Mouse (Mus musculus) C2C12 (cell line): ENCODE measurements around the gene Sfxn5.

Experiments used
- CTCF ChIP-seq: IDR thresholded peaks from one replicate; pipeline ENCODE4 v1.5.1; 2011; ENCODE audit not compliant: control insufficient read depth, insufficient read depth, insufficient read length
- FOSL1 ChIP-seq: IDR thresholded peaks from one replicate; pipeline ENCODE4 v1.8.0; 2011; ENCODE audit warnings: mild to moderate bottlenecking, low read length; ENCODE audit not compliant: poor library complexity, insufficient read depth, severe bottlenecking
- MAX ChIP-seq: IDR thresholded peaks from one replicate; pipeline ENCODE4 v1.6.1; 2011; ENCODE audit warnings: mild to moderate bottlenecking, control low read depth
- MYOD1 ChIP-seq: IDR thresholded peaks from one replicate; pipeline ENCODE4 v1.6.1; 2011; ENCODE audit warnings: low read depth; ENCODE audit not compliant: control insufficient read depth, insufficient read length
- USF1 ChIP-seq: IDR thresholded peaks from one replicate; pipeline ENCODE4 v1.6.1; 2011; ENCODE audit warnings: low read depth, mild to moderate bottlenecking, control low read depth, moderate library complexity

- TF ChIP-seq CTCF, result no peak
- TF ChIP-seq FOSL1, result no peak
- TF ChIP-seq MAX, result no peak
- no peak for TF ChIP-seq MYOD1
- no peak for TF ChIP-seq USF1
These were observed 30.7 kb downstream of the Sfxn5 start for GRCm38 (mm10) chr6:85302326-85303055.
